Mouse (Mus musculus): ENCODE measurements around the gene Sdf4.

DNA sequence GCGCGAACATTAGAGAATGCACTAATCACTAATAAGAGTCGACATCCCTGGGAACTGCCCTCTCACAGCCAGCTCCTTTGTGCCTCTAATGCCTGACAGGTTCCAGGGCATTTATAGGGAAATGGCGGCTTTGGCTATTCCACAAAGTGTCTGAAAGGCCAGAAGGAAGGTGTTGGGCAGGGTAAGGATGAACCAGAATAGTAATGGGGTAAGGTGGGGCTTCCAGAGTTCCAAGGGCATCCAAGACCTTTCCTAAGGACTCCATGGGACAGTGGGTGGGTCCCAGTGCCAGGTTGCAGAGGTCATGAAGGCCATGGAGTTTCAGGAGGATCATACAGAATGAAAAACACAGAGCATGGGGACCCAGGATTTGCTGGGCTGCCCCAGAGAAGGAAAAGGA lies 41.6 kb downstream of the Sdf4 start:
- no peak for TF ChIP-seq CTCF (IDR thresholded peaks at IDR 0.05; ENCODE audit: control insufficient read depth, insufficient read depth, insufficient replicate concordance, low read depth, low read length)
- TF ChIP-seq POLR2A (IDR thresholded peaks at IDR 0.05; ENCODE audit: control insufficient read depth, low read depth, low read length): no peak
